Mouse (Mus musculus): ENCODE data around the gene Calhm2. TPM values are rescaled to one million over a fixed set of nuclear protein-coding genes. Genes with fewer than 3 reads are reported as not detected.
A peak's percentile ranks its signal among the peaks of the same experiment; 100 is the strongest.
"Not testable (repeated sequence)": the region's sequence is repeated elsewhere in the genome, so short reads cannot be mapped to it uniquely, and the experiment has no call there.

Calhm2 gene
- polyA plus RNA-seq, 1 experiment from 2014 or later = 5.2 TPM

- H3K27me3 ChIP-seq (replicated peaks) = peaks cover 23% of the 10 kb centered on the region
- 38% methylated on average over 4 of the region's 4 CpGs for WGBS
- no peak for ATAC-seq (ENCODE audit: extremely low read depth, insufficient number of reproducible peaks, low FRiP score, low TSS enrichment)
Observed at GRCm38 (mm10) chr19:47149854-47150253, 11.8 kb upstream of the Calhm2 start.

GRCm38 (mm10) chr19:47148267-47148847 is 10.3 kb upstream of the Calhm2 start:
- no peak overlapping the region for H3K27ac ChIP-seq (replicated peaks)
- peaks cover 21% of the 10 kb centered on the region for H3K4me1 ChIP-seq
- H3K9me3 ChIP-seq = no peaks in the 10 kb centered on the region
- H3K4me2 ChIP-seq = no peak overlapping the region
- 69% methylated on average over 5 of the region's 5 CpGs for WGBS
- no peaks in the 10 kb centered on the region for H3K36me3 ChIP-seq
- no peak overlapping the region for H3K9ac ChIP-seq
- H3K4me3 ChIP-seq = no peak overlapping the region
- ATAC-seq (ENCODE audit: extremely low read depth, insufficient number of reproducible peaks, low FRiP score, low TSS enrichment) = no peak
- H3K27me3 ChIP-seq (replicated peaks) = peaks cover 23% of the 10 kb centered on the region

More at GRCm38 (mm10) chr19:47149854-47150253, 11.8 kb upstream of the Calhm2 start:
- Histone ChIP-seq H3K4me3 (no peak overlapping the region), H3K9ac (no peak overlapping the region), H3K27ac (replicated peaks) (0 out of 2 replicates have a peak overlapping the region, but pooled peaks have one; percentile 39), H3K36me3 (no peaks in the 10 kb centered on the region), H3K9me3 (no peaks in the 10 kb centered on the region), H3K4me1 (peaks cover 21% of the 10 kb centered on the region), H3K4me2 (no peak overlapping the region)

GRCm38 (mm10) chr19:47144154-47144553 is 6.1 kb upstream of the Calhm2 start, which contains the start of gene Calhm1:
TSS of gene Calhm1 (minus strand) at chr19:47144254.
- Histone ChIP-seq H3K9me3 (no peaks in the 10 kb centered on the region), H3K4me1 (peaks cover 12% of the 10 kb centered on the region; the same call in 1 of the 2 replicates), H3K36me3 (no peaks in the 10 kb centered on the region), H3K9ac (no peak within 1 kb of the TSS), H3K4me2 (no peak within 1 kb of the TSS), H3K27me3 (replicated peaks) (peaks cover 11% of the 10 kb centered on the region), H3K4me3 (no peak within 1 kb of the TSS), H3K27ac (replicated peaks) (no peak within 1 kb of the TSS)
- no peak for ATAC-seq (ENCODE audit: extremely low read depth, insufficient number of reproducible peaks, low FRiP score, low TSS enrichment)
- WGBS = 79% methylated on average over 6 of the region's 6 CpGs

GRCm38 (mm10) chr19:47142438-47142837 is 4.3 kb upstream of the Calhm2 start:
- no peak overlapping the region for H3K9ac ChIP-seq
- ATAC-seq (ENCODE audit: extremely low read depth, insufficient number of reproducible peaks, low FRiP score, low TSS enrichment) = no peak
- no peaks in the 10 kb centered on the region for H3K36me3 ChIP-seq
- no peaks in the 10 kb centered on the region for H3K9me3 ChIP-seq
- WGBS = 58% methylated on average over 6 of the region's 6 CpGs
- no peak overlapping the region for H3K27ac ChIP-seq (replicated peaks)
- H3K4me3 ChIP-seq = no peak overlapping the region
- peaks cover 18% of the 10 kb centered on the region for H3K27me3 ChIP-seq (replicated peaks)
- H3K4me1 ChIP-seq = peaks cover 27% of the 10 kb centered on the region
- no peak overlapping the region for H3K4me2 ChIP-seq

GRCm38 (mm10) chr19:47139611-47140010 is 1.5 kb upstream of the Calhm2 start:
- H3K4me3 ChIP-seq; H3K9ac ChIP-seq; H3K9me3 ChIP-seq; H3K27ac ChIP-seq (replicated peaks); H3K4me2 ChIP-seq; ATAC-seq (ENCODE audit: extremely low read depth, insufficient number of reproducible peaks, low FRiP score, low TSS enrichment): not testable (repeated sequence)
- Histone ChIP-seq H3K36me3 (peaks cover 14% of the 10 kb centered on the region), H3K27me3 (replicated peaks) (peaks cover 15% of the 10 kb centered on the region), H3K4me1 (peaks cover 37% of the 10 kb centered on the region)
- WGBS = 25% methylated on average over 7 of the region's 7 CpGs

- peaks cover 37% of the 10 kb centered on the region for H3K4me1 ChIP-seq
- peaks cover 36% of the 10 kb centered on the region for H3K36me3 ChIP-seq
- 11% methylated on average over 6 of the region's 6 CpGs for WGBS
- peak overlapping the region; percentile 84 for H3K9ac ChIP-seq
- ATAC-seq (ENCODE audit: extremely low read depth, insufficient number of reproducible peaks, low FRiP score, low TSS enrichment) = peak; percentile 26; the same call in 1 of the 2 replicates
- H3K27ac ChIP-seq (replicated peaks) = peak overlapping the region; percentile 87
- peaks cover 15% of the 10 kb centered on the region for H3K27me3 ChIP-seq (replicated peaks)
- H3K4me2 ChIP-seq = peak overlapping the region; percentile 76
- H3K4me3 ChIP-seq = peak overlapping the region; percentile 58
- H3K9me3 ChIP-seq = no peaks in the 10 kb centered on the region
Observed at GRCm38 (mm10) chr19:47137051-47137581, 978 bp downstream of the Calhm2 start.

GRCm38 (mm10) chr19:47136170-47136569 is 1.9 kb downstream of the Calhm2 start:
- H3K4me3 ChIP-seq = no peak overlapping the region
- 78% methylated on average over 5 of the region's 5 CpGs for WGBS
- ATAC-seq (ENCODE audit: extremely low read depth, insufficient number of reproducible peaks, low FRiP score, low TSS enrichment) = no peak
- H3K27ac ChIP-seq (replicated peaks) = 0 out of 2 replicates have a peak overlapping the region, but pooled peaks have one; percentile 87
- H3K4me2 ChIP-seq = peak overlapping the region; percentile 76
- no peak overlapping the region for H3K9ac ChIP-seq
- peaks cover 37% of the 10 kb centered on the region for H3K4me1 ChIP-seq
- H3K27me3 ChIP-seq (replicated peaks) = peaks cover 15% of the 10 kb centered on the region
- H3K36me3 ChIP-seq = peaks cover 45% of the 10 kb centered on the region
- no peaks in the 10 kb centered on the region for H3K9me3 ChIP-seq

- 84% methylated on average over 17 of the region's 17 CpGs for WGBS
- Histone ChIP-seq H3K4me2 (no peak overlapping the region), H3K9ac (no peak overlapping the region), H3K27ac (replicated peaks) (no peak overlapping the region), H3K4me1 (peaks cover 37% of the 10 kb centered on the region), H3K27me3 (replicated peaks) (peaks cover 15% of the 10 kb centered on the region), H3K36me3 (peaks cover 51% of the 10 kb centered on the region), H3K9me3 (no peaks in the 10 kb centered on the region), H3K4me3 (no peak overlapping the region)
- ATAC-seq (ENCODE audit: extremely low read depth, insufficient number of reproducible peaks, low FRiP score, low TSS enrichment) = no peak
Observed at GRCm38 (mm10) chr19:47135568-47135967, 2.5 kb downstream of the Calhm2 start.

- no peak overlapping the region for H3K4me2 ChIP-seq
- ATAC-seq (ENCODE audit: extremely low read depth, insufficient number of reproducible peaks, low FRiP score, low TSS enrichment) = no peak
- H3K36me3 ChIP-seq = peaks cover 75% of the 10 kb centered on the region
- no peaks in the 10 kb centered on the region for H3K27me3 ChIP-seq (replicated peaks)
- H3K27ac ChIP-seq (replicated peaks) = no peak overlapping the region
- WGBS = 79% methylated on average over 7 of the region's 7 CpGs
- no peaks in the 10 kb centered on the region for H3K9me3 ChIP-seq
- H3K4me1 ChIP-seq = peaks cover 24% of the 10 kb centered on the region
- no peak overlapping the region for H3K4me3 ChIP-seq
- H3K9ac ChIP-seq = no peak overlapping the region
Observed at GRCm38 (mm10) chr19:47133161-47133560, 4.9 kb downstream of the Calhm2 start.

- Histone ChIP-seq H3K4me1 (peaks cover under 1% of the 10 kb centered on the region; the same call in 1 of the 2 replicates), H3K4me2 (no peak overlapping the region), H3K36me3 (peaks cover 96% of the 10 kb centered on the region), H3K9ac (no peak overlapping the region), H3K27ac (replicated peaks) (no peak overlapping the region), H3K27me3 (replicated peaks) (no peaks in the 10 kb centered on the region), H3K4me3 (no peak overlapping the region), H3K9me3 (no peaks in the 10 kb centered on the region)
- no peak for ATAC-seq (ENCODE audit: extremely low read depth, insufficient number of reproducible peaks, low FRiP score, low TSS enrichment)
- WGBS = 93% methylated on average over 15 of the region's 15 CpGs
Observed at GRCm38 (mm10) chr19:47130551-47131125, 7.5 kb downstream of the Calhm2 start.

GRCm38 (mm10) chr19:47128835-47129234 is 9.3 kb downstream of the Calhm2 start:
- H3K4me2 ChIP-seq = no peak overlapping the region
- H3K27me3 ChIP-seq (replicated peaks) = no peaks in the 10 kb centered on the region
- H3K4me1 ChIP-seq = peaks cover 9% of the 10 kb centered on the region; the same call in 1 of the 2 replicates
- no peak overlapping the region for H3K4me3 ChIP-seq
- 88% methylated on average over 11 of the region's 11 CpGs for WGBS
- H3K9me3 ChIP-seq = no peaks in the 10 kb centered on the region
- H3K36me3 ChIP-seq = peaks cover 96% of the 10 kb centered on the region
- H3K9ac ChIP-seq = no peak overlapping the region
- no peak for ATAC-seq (ENCODE audit: extremely low read depth, insufficient number of reproducible peaks, low FRiP score, low TSS enrichment)
- no peak overlapping the region for H3K27ac ChIP-seq (replicated peaks)
